Mouse (Mus musculus) mouse trophoblast stem cell (cell line): ENCODE measurements around the gene Tle3.

Source experiments
- in situ Hi-C, 2 experiments: fragments of 300-500 bp; cut with MseI, MboI; formaldehyde crosslinking; loops; 2 replicates in 1 of 2; 3 replicates in 1 of 2; pipeline ENCODE4 v1.15.1; 2025

Gene Tle3

GRCm38 (mm10) chr9:61358933-61359332, 13.2 kb upstream of the Tle3 start:
- in situ Hi-C loops: no loop called here

DNA sequence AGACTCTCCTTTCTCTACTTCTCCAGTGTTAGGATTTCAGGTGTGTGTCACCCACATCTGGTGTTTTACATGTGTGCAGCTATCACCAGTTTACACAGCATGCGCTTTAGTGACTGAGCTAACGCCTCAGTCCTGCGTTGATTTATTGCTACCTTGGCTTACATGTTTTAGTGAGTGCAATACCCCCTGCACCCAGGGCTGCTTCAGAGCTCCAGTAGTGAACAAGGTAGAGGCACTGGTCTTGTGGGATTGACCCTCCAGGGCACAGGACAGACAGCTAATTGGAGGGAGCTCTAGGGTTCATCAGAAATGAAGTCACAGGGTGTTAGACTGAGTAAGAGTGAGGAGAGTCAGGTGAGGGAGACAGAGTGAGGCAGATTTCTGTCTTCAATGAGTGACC, 12.4 kb upstream of the Tle3 start:
- in situ Hi-C loops: no loop called here

DNA sequence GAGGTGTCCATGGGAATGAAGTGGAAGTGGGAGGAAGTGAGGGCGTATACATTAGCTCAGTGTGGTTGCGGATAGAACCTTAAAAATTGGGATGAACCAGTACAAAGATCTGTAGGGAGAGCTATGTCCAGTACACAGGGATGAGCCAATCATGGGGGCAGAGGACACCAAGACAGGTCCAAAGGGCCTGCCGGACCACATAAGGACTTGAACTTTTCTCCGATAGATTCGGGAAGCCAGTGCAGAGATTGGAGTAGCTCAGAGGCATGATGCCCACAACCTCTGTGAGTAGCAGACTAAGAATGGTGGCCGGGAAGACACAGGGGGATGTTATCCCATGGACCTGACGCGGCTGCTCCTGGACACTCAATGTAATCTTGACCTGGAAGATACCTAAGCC, 12.0 kb upstream of the Tle3 start:
- in situ Hi-C loops: no loop called here

DNA sequence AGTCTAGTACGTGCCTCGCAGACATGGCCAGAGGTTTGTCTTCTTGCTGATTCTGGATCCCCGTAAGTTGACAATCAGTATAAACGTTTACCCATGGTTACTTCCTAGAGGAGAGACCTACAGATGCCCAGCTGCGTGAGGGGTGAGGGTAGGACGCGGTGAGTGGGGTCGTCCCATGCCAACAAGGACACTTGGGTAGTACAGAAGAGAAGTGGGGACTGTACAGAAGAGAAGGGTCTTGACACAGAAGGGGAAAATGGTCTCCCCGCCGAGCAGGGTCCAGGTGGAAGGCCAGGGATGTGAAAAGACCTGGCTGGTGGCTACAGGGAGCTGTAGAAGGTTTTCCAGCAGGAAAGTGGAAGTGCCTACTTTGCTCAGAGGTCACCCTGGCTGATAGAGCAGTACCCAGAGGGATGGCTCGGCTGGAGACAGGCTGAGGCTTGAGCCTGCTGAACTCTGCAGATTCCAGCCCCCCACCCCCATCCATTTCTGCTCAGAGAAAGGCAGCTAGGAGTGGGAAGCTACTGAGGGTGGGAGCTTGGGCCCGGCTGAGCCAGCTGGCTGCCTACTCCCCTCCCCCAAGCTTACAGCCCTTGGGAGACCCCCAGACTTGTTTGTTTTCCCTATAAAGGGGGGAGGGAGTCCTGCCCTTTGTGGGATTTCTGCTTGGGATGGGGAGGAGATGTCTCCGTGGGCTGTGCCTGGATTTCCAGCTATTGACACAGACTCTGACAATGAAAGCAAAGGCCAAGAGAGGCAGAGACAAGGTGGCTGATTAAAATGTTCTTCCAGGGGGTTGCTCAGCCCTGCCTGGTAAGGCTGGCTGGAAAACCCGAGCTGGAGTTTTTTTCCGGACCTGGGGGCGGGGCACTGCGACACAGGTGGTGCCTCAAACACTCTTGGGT, 11.2 kb upstream of the Tle3 start:
- in situ Hi-C loops: no loop called here

DNA sequence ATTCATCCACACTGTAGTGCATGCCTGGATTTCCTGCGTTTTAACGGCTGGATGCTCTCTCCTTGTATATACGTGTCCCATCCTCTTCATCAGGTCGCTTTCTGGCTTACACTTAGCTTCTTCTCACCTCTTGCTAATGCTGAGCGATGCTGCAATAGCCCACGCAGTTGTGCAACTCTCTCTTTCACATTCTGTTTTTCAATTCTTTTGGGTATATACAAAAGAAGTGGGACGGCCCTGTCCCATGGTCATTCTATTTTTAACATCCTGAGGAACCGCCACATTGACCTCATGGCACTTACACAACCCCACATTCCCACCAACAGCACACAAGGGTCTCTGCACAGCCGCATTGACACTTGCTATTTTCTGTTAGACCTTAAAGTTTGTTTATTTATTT, 9.0 kb upstream of the Tle3 start:
- in situ Hi-C loops: no loop called here

- in situ Hi-C loops: no loop called here
Observed at GRCm38 (mm10) chr9:61366108-61366507, 6.1 kb upstream of the Tle3 start.

DNA sequence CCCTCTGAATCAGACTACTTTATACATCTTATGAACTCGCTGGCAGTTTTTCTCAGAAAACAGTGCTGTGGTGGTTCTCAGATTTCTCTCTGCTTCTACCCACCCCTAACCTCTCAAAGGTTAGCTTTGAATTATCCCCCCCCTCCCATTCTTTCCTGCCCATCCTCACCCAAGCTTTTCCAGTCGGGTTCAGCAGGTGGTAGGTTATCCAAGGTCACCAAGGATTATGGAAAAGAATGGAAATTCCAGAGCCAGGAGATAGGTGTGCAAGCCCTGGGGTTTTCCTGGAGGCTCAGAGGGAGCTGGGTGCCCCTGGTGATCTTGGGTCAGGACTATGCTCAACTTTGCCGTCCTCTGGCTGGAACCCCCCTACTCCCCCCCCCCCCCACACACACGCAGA, 5.0 kb upstream of the Tle3 start:
- in situ Hi-C loops: no loop called here

GRCm38 (mm10) chr9:61367857-61368566, 4.2 kb upstream of the Tle3 start:
- in situ Hi-C loops: no loop called here

DNA sequence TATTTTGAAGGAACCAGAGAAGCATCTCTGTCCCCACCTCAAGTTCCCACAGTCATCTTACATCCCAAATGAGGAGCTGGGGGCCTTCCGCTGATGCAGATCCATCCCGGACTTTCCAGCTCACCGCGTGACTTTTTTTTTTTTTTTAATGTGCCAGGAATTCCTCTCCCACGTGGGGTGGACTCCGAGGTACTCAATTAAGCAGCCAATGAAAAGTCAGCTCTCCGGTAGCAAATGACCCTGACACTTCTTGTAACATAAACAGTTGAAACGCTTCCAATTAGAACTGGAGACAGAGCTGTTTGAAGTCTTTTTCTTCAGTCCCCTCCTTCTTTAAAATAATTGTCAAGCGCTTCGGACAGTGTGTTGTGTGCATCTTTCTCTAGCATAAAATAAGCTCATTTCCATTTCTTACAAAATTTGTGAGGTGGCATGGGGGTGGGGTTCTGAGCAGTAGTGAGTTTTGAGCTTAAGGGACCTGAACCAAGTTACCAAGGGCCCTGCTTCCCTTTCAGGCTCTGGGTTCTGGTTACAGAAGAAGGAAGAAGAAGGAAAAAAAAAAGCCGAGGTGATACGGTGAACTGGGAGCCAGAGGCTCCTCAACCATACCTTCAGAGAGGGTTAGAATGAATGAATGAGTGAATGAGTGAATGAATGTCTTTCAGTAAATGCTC, 3.5 kb upstream of the Tle3 start:
- in situ Hi-C loops: no loop called here

DNA sequence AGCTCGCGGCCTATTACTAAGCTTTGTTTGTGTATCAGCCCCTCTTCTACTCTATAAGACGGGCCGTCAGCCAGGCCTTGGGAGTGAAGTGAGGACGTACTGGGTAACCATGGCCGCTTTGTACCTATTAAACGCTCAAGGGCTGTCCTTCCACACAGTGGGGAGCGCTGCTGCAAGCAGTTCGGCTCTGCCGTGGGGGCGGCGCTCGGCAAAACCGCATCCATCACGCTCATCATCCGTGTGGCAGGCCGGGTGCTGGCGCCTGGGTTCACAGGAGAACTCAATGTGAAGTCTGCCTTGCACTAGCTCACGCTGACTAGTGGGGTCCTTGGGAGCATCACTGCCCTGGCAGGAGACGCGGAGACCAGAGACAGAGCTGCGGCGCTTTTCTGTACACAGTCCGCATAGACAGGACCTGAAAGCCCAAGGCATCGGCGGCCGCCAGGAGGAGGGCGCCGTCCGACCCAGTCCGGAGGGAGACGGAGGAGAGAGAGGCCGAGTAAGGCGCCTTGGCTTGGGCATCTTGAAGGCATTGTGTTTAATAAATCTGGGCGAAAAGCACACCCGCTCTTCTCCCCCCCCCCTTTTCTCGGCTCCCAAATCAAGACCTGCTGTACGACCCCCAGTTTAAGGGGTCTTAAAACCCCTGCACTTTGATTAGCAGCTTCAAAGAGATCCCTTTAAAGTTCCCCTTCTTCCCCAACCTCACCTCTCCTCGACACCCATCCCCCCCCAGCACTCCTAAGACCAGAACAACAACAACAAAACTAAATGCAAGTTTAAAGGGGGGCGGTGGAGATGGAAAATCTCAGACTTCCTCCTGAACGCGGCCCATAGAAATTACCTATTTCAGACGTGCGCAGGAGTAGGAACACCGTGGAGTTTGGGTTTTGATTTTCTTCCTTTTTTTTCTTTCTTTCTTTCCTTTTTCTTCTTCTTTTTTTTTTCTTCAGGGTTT, 2.6 kb upstream of the Tle3 start:
- in situ Hi-C loops: no loop called here

DNA sequence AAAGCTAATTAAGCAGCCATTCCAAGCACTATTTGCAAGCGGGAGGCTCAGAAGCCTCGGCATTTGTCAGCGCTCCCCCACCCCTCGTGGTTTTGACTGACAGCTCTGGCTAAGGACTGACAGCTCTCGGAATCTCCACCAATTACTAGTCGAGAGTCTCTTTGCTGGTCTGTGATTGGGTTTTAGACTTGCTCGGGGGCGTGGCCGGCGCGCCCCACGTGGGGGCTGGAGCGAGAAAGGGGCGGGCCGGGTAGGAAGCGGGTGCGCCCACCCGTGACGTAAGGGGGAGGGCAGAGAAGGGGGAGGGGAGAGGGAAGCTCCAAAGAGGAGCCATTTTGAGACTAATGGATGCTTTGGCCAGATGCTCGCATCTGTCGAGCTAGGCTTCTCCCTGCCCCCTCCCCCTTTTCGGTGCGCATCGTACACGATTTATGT, 1.7 kb upstream of the Tle3 start:
- in situ Hi-C loops: no loop called here

GRCm38 (mm10) chr9:61370889-61371754, 1.0 kb upstream of the Tle3 start:
- in situ Hi-C loops: no loop called here

DNA sequence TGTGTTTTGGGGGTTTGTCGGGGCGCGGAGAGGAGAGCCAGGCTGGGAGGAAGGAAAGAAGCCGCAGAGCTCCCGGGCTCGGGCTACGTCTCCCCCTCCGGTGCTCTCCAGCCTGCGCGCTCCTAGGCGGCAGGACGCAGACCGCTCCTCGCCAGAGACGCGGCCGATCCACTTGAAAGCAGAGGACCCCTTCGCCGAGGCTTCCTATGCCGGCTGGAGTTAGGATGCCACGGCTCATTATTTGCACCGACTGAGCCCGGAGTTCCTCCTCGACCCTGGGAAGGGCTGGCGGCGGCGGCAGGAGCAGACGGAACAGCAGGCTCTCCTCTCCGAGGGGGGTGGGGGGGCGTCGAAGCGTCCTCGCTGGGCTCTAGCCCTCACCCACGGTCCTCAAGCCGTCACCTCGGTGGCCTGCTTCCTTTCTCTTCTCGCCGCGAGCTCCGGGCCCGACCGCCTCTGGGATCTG, 377 bp downstream of the Tle3 start:
- in situ Hi-C loops: no loop called here

- in situ Hi-C loops: no loop called here
Observed at GRCm38 (mm10) chr9:61372976-61373633, 939 bp downstream of the Tle3 start.

DNA sequence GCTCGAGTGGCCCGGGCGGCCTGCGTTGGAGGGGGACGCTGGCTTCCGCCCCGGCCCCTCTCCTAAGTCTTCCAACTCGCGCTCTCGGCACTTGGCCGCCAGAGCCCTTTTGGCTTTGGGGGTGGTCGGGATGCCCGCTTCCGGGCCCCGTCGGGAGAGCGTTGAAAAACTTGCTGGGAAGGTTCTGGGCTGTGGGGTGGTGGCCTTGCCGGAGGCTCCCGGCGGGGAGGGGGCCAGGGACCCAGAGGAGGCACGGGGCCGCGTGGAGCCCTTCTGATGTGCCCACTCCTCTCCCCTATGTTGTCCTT, 1.4 kb downstream of the Tle3 start:
- in situ Hi-C loops: no loop called here

DNA sequence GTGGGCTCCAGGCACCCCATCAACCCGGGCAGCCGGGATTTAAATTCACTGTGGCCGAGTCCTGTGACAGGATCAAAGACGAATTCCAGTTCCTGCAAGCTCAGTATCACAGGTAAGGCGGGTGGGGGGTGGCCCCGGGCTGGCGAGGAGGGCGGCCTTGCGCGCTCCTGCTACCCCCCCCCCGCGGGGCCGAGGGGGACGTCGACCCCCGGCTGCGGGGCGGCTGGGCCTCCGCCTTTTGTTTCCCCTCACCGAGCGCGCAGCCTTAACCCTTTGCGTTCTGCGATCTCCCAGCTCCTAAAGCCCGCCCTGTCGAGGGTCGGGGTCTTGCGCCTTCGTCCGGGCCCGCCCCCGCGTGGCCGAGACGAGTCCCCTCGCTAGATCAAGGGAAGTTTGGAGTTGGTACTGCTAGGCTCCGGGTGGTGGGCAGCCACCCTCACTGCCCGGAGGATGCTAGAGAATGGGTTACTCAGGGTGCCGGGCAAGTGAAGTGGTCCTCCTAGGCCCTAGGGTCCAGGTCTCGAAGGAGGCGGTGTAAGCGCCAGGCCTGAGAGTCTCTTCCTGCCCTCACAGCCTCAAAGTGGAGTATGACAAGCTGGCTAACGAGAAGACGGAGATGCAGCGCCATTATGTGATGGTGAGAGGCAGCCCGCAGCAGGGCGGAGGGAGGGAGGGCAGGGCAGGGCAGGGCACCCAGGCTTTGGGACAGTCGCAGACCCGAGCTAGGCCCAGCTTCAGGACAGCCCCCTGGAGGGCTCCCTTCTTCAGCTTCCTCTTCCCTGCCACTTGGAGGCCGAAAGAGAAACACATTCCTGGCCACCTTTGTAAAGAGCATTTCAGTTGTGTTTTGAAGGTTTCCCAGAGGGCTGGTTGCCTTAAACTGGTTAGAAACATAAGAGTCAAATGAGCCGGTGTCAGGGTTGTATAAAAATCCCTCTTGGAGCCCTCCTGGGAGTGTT, 2.1 kb downstream of the Tle3 start:
- in situ Hi-C loops: no loop called here

DNA sequence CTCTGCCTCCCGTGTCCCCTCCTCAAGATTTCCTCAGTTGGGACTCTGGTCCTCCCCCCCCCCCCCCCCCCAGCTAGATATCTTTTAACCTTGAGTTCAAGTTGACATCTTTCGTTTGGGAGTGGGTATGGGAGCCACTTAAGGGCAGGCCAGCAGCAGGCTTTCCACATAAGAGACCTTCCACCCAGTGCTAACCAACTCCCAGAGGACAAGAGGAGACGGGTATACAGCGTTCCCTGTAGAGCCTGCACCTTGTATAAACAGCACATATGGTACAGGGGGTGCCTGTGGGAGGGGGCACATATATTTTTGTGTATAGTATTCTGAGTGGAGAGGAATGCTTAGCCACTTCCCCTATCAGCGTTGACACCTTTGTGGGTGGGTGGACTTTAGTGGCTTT, 2.8 kb downstream of the Tle3 start:
- in situ Hi-C loops: no loop called here

DNA sequence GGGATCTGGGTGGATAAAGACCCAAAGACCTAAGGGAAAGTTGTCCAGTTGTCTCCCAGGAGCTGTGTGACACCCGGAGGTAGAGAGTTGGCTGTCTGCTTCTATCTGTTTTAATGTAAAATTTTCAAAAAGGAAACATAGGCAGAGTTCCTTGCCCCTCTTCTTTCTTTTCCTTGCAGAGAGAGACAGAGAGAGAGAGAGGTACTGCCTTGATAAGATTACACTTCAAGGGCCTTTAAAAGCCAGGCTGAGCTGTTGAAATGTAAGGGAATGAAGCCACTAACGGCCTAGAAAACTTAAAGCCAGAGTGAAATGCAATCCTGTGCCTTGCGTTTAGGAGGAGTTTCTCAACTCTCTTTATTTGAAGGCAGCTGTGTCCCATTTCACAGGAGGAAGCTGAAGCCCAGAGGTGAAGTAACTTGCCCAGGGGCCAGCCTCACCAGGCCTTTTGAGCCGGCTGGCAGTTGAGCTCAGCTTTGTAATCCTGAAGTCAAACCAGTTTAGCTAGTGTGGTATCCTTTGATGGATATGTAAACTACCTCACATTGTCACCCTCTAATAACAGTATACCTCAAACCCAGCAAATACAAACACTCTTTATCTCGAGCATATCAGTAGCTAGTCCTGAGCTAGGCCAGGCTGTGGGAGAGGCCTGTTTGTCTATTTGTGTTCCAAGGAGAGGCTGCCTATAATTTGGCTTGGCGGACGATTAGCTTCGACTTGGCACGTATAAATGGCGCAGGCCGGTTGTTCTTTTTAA, 3.8 kb downstream of the Tle3 start:
- in situ Hi-C loops: no loop called here
